Mouse (Mus musculus): Measurements from ENCODE around the gene Dpep1. TPM values are rescaled to one million over a fixed set of nuclear protein-coding genes. Genes with fewer than 3 reads are reported as not detected.
A peak's percentile ranks its signal among the peaks of the same experiment; 100 is the strongest.
"Not testable (repeated sequence)": the region's sequence is repeated elsewhere in the genome, so short reads cannot be mapped to it uniquely, and the experiment has no call there.

The Dpep1 gene
- polyA plus RNA-seq, 1 experiment from 2014 or later = 7.5 TPM

- Histone ChIP-seq H3K9me3 (ENCODE audit: control insufficient read depth, low read length) (no peaks in the 10 kb centered on the region), H3K4me1 (ENCODE audit: control insufficient read depth, insufficient read depth, low read length) (peaks cover 9% of the 10 kb centered on the region; the same call in 1 of the 2 replicates), H3K27me3 (replicated peaks; ENCODE audit: control insufficient read depth, insufficient read depth, low read length) (no peaks in the 10 kb centered on the region), H3K27ac (ENCODE audit: low read length) (no peak overlapping the region), H3K4me3 (ENCODE audit: low read length) (no peak overlapping the region), H3K4me2 (ENCODE audit: low read depth, low read length) (no peak overlapping the region), H3K36me3 (ENCODE audit: control insufficient read depth, insufficient read depth, low read length) (no peaks in the 10 kb centered on the region), H3K9ac (ENCODE audit: low read depth, low read length) (peak overlapping the region; percentile 23; the same call in 1 of the 2 replicates)
- 61% methylated on average over 9 of the region's 9 CpGs for WGBS
- ATAC-seq = peak; percentile 50; the same call in 1 of the 2 replicates
These were observed 29.8 kb upstream of the Dpep1 start for GRCm38 (mm10) chr8:123156070-123156773.

GRCm38 (mm10) chr8:123157888-123158465 is 28.1 kb upstream of the Dpep1 start, which contains the start of gene Sult5a1:
Gene Sult5a1, minus strand, starts transcription at chr8:123158315.
- H3K9ac ChIP-seq (ENCODE audit: low read depth, low read length) = peak within 1 kb of the TSS; percentile 47; the same call in 1 of the 2 replicates
- no peak within 1 kb of the TSS for H3K27ac ChIP-seq (ENCODE audit: low read length)
- H3K27me3 ChIP-seq (replicated peaks; ENCODE audit: control insufficient read depth, insufficient read depth, low read length) = no peaks in the 10 kb centered on the region
- H3K36me3 ChIP-seq (ENCODE audit: control insufficient read depth, insufficient read depth, low read length) = no peaks in the 10 kb centered on the region
- peak; percentile 46; the same call in 1 of the 2 replicates for ATAC-seq
- H3K4me1 ChIP-seq (ENCODE audit: control insufficient read depth, insufficient read depth, low read length) = peaks cover 9% of the 10 kb centered on the region; the same call in 1 of the 2 replicates
- H3K9me3 ChIP-seq (ENCODE audit: control insufficient read depth, low read length) = no peaks in the 10 kb centered on the region
- WGBS = 26% methylated on average over 13 of the region's 13 CpGs
- H3K4me2 ChIP-seq (ENCODE audit: low read depth, low read length) = peak within 1 kb of the TSS; percentile 41; the same call in 1 of the 2 replicates
- H3K4me3 ChIP-seq (ENCODE audit: low read length) = peak within 1 kb of the TSS; percentile 26

- Histone ChIP-seq H3K27me3 (replicated peaks; ENCODE audit: control insufficient read depth, insufficient read depth, low read length) (no peaks in the 10 kb centered on the region), H3K9ac (ENCODE audit: low read depth, low read length) (no peak overlapping the region), H3K4me1 (ENCODE audit: control insufficient read depth, insufficient read depth, low read length) (no peaks in the 10 kb centered on the region), H3K36me3 (ENCODE audit: control insufficient read depth, insufficient read depth, low read length) (no peaks in the 10 kb centered on the region), H3K4me2 (ENCODE audit: low read depth, low read length) (no peak overlapping the region), H3K27ac (ENCODE audit: low read length) (no peak overlapping the region), H3K9me3 (ENCODE audit: control insufficient read depth, low read length) (peaks cover 4% of the 10 kb centered on the region), H3K4me3 (ENCODE audit: low read length) (no peak overlapping the region)
- WGBS = 60% methylated on average over 3 of the region's 3 CpGs
- 0 out of 2 replicates have a peak, but pooled peaks have one; percentile 38 for ATAC-seq
These were observed 4.7 kb upstream of the Dpep1 start for GRCm38 (mm10) chr8:123181391-123181790.

GRCm38 (mm10) chr8:123188006-123188405 is 2.0 kb downstream of the Dpep1 start:
- Histone ChIP-seq H3K36me3 (ENCODE audit: control insufficient read depth, insufficient read depth, low read length) (no peaks in the 10 kb centered on the region), H3K4me2 (ENCODE audit: low read depth, low read length) (no peak overlapping the region), H3K9ac (ENCODE audit: low read depth, low read length) (no peak overlapping the region), H3K4me1 (ENCODE audit: control insufficient read depth, insufficient read depth, low read length) (peaks cover 20% of the 10 kb centered on the region), H3K4me3 (ENCODE audit: low read length) (no peak overlapping the region), H3K27me3 (replicated peaks; ENCODE audit: control insufficient read depth, insufficient read depth, low read length) (no peaks in the 10 kb centered on the region), H3K27ac (ENCODE audit: low read length) (no peak overlapping the region), H3K9me3 (ENCODE audit: control insufficient read depth, low read length) (no peaks in the 10 kb centered on the region)
- ATAC-seq = no peak
- 79% methylated on average over 2 of the region's 2 CpGs for WGBS

- WGBS = 59% methylated on average over 7 of the region's 7 CpGs
These were observed 2.8 kb downstream of the Dpep1 start for GRCm38 (mm10) chr8:123188841-123189240.

GRCm38 (mm10) chr8:123190678-123191077 is 4.6 kb downstream of the Dpep1 start:
- Histone ChIP-seq H3K4me3 (ENCODE audit: low read length) (0 out of 2 replicates have a peak overlapping the region, but pooled peaks have one; percentile 2), H3K9ac (ENCODE audit: low read depth, low read length) (peak overlapping the region; percentile 53), H3K36me3 (ENCODE audit: control insufficient read depth, insufficient read depth, low read length) (no peaks in the 10 kb centered on the region), H3K9me3 (ENCODE audit: control insufficient read depth, low read length) (no peaks in the 10 kb centered on the region), H3K4me2 (ENCODE audit: low read depth, low read length) (peak overlapping the region; percentile 46), H3K27ac (ENCODE audit: low read length) (peak overlapping the region; percentile 41; the same call in 1 of the 2 replicates), H3K4me1 (ENCODE audit: control insufficient read depth, insufficient read depth, low read length) (peaks cover 25% of the 10 kb centered on the region), H3K27me3 (replicated peaks; ENCODE audit: control insufficient read depth, insufficient read depth, low read length) (no peaks in the 10 kb centered on the region)
- peak; percentile 49 for ATAC-seq
- 3% methylated on average over 9 of the region's 9 CpGs for WGBS

More at GRCm38 (mm10) chr8:123188841-123189240, 2.8 kb downstream of the Dpep1 start:
- Histone ChIP-seq H3K9ac (ENCODE audit: low read depth, low read length) (no peak overlapping the region), H3K36me3 (ENCODE audit: control insufficient read depth, insufficient read depth, low read length) (no peaks in the 10 kb centered on the region), H3K9me3 (ENCODE audit: control insufficient read depth, low read length) (no peaks in the 10 kb centered on the region), H3K4me3 (ENCODE audit: low read length) (no peak overlapping the region), H3K27me3 (replicated peaks; ENCODE audit: control insufficient read depth, insufficient read depth, low read length) (no peaks in the 10 kb centered on the region), H3K4me1 (ENCODE audit: control insufficient read depth, insufficient read depth, low read length) (peaks cover 20% of the 10 kb centered on the region), H3K4me2 (ENCODE audit: low read depth, low read length) (no peak overlapping the region), H3K27ac (ENCODE audit: low read length) (no peak overlapping the region)
- no peak for ATAC-seq

- peaks cover 25% of the 10 kb centered on the region for H3K4me1 ChIP-seq (ENCODE audit: control insufficient read depth, insufficient read depth, low read length)
- H3K36me3 ChIP-seq (ENCODE audit: control insufficient read depth, insufficient read depth, low read length) = no peaks in the 10 kb centered on the region
- no peaks in the 10 kb centered on the region for H3K27me3 ChIP-seq (replicated peaks; ENCODE audit: control insufficient read depth, insufficient read depth, low read length)
- no peak; the same call in 1 of the 2 replicates for ATAC-seq
- no peak overlapping the region for H3K9ac ChIP-seq (ENCODE audit: low read depth, low read length)
- no peaks in the 10 kb centered on the region for H3K9me3 ChIP-seq (ENCODE audit: control insufficient read depth, low read length)
- no peak overlapping the region for H3K4me3 ChIP-seq (ENCODE audit: low read length)
- 48% methylated on average over 8 of the region's 8 CpGs for WGBS
- peak overlapping the region; percentile 11 for H3K27ac ChIP-seq (ENCODE audit: low read length)
- no peak overlapping the region for H3K4me2 ChIP-seq (ENCODE audit: low read depth, low read length)
These were observed 5.9 kb downstream of the Dpep1 start for GRCm38 (mm10) chr8:123191908-123192307.

- peak overlapping the region; percentile 14; the same call in 1 of the 2 replicates for H3K4me2 ChIP-seq (ENCODE audit: low read depth, low read length)
- peak; percentile 37 for ATAC-seq
- no peak overlapping the region for H3K4me3 ChIP-seq (ENCODE audit: low read length)
- H3K9ac ChIP-seq (ENCODE audit: low read depth, low read length) = 0 out of 2 replicates have a peak overlapping the region, but pooled peaks have one; percentile 2
- peaks cover 21% of the 10 kb centered on the region for H3K4me1 ChIP-seq (ENCODE audit: control insufficient read depth, insufficient read depth, low read length)
- no peaks in the 10 kb centered on the region for H3K36me3 ChIP-seq (ENCODE audit: control insufficient read depth, insufficient read depth, low read length)
- H3K9me3 ChIP-seq (ENCODE audit: control insufficient read depth, low read length) = no peaks in the 10 kb centered on the region
- peak overlapping the region; percentile 4; the same call in 1 of the 2 replicates for H3K27ac ChIP-seq (ENCODE audit: low read length)
- 72% methylated on average over 9 of the region's 9 CpGs for WGBS
- no peaks in the 10 kb centered on the region for H3K27me3 ChIP-seq (replicated peaks; ENCODE audit: control insufficient read depth, insufficient read depth, low read length)
These were observed 7.7 kb downstream of the Dpep1 start for GRCm38 (mm10) chr8:123193771-123194170.

- H3K27me3 ChIP-seq (replicated peaks; ENCODE audit: control insufficient read depth, insufficient read depth, low read length); H3K9ac ChIP-seq (ENCODE audit: low read depth, low read length); H3K36me3 ChIP-seq (ENCODE audit: control insufficient read depth, insufficient read depth, low read length); H3K9me3 ChIP-seq (ENCODE audit: control insufficient read depth, low read length); H3K27ac ChIP-seq (ENCODE audit: low read length); H3K4me3 ChIP-seq (ENCODE audit: low read length); H3K4me1 ChIP-seq (ENCODE audit: control insufficient read depth, insufficient read depth, low read length); H3K4me2 ChIP-seq (ENCODE audit: low read depth, low read length): not testable (repeated sequence)
- 72% methylated on average over 5 of the region's 5 CpGs for WGBS
- ATAC-seq = 0 out of 2 replicates have a peak, but pooled peaks have one; percentile 34
These were observed 11.0 kb downstream of the Dpep1 start for GRCm38 (mm10) chr8:123197016-123197415.
